Mouse (Mus musculus): ENCODE results near the gene Camta1. TPM values are rescaled to one million over a fixed set of nuclear protein-coding genes. Genes with fewer than 3 reads are reported as not detected.

Gene Camta1
- polyA plus RNA-seq, 1 experiment from 2014 or later: 137 TPM

GRCm38 (mm10) chr4:150896896-150897624 is 964.6 kb downstream of the Camta1 start:
- H3K27ac ChIP-seq (ENCODE audit: low read depth, low read length): no peak overlapping the region

GRCm38 (mm10) chr4:150894718-150895501 is 966.8 kb downstream of the Camta1 start:
- WGBS (ENCODE audit: insufficient replicate concordance): 56% methylated on average over 8 of the region's 8 CpGs
- Histone ChIP-seq H3K36me3 (ENCODE audit: control insufficient read depth, insufficient read depth, low read length) (peaks cover 16% of the 10 kb centered on the region), H3K9ac (ENCODE audit: low read depth, low read length) (no peak overlapping the region; the same call in 1 of the 2 replicates), H3K27ac (ENCODE audit: low read depth, low read length) (no peak overlapping the region), H3K4me1 (ENCODE audit: control insufficient read depth, insufficient read depth, low read length) (no peaks in the 10 kb centered on the region), H3K4me3 (ENCODE audit: low read depth, low read length) (no peak overlapping the region), H3K9me3 (replicated peaks; ENCODE audit: control insufficient read depth, low read length) (no peaks in the 10 kb centered on the region), H3K4me2 (no peak overlapping the region), H3K27me3 (ENCODE audit: control insufficient read depth, insufficient read depth, low read length) (0 out of 2 replicates have a peak, but pooled peaks cover 2% of the 10 kb centered on the region)
- ATAC-seq (replicated peaks; ENCODE audit: insufficient number of reproducible peaks, low FRiP score, low TSS enrichment): no peak; the same call in 1 of the 2 replicates

More at GRCm38 (mm10) chr4:150896896-150897624, 964.6 kb downstream of the Camta1 start:
- Histone ChIP-seq H3K9ac (ENCODE audit: low read depth, low read length) (no peak overlapping the region), H3K4me2 (no peak overlapping the region), H3K27me3 (ENCODE audit: control insufficient read depth, insufficient read depth, low read length) (no peaks in the 10 kb centered on the region), H3K4me1 (ENCODE audit: control insufficient read depth, insufficient read depth, low read length) (no peaks in the 10 kb centered on the region; the same call in 1 of the 2 replicates), H3K36me3 (ENCODE audit: control insufficient read depth, insufficient read depth, low read length) (peaks cover 25% of the 10 kb centered on the region), H3K9me3 (replicated peaks; ENCODE audit: control insufficient read depth, low read length) (no peaks in the 10 kb centered on the region), H3K4me3 (ENCODE audit: low read depth, low read length) (no peak overlapping the region)
- WGBS (ENCODE audit: insufficient replicate concordance): 93% methylated on average over 26 of the region's 26 CpGs
- ATAC-seq (replicated peaks; ENCODE audit: insufficient number of reproducible peaks, low FRiP score, low TSS enrichment): no peak

- no peaks in the 10 kb centered on the region for H3K9me3 ChIP-seq (replicated peaks; ENCODE audit: control insufficient read depth, low read length)
- WGBS (ENCODE audit: insufficient replicate concordance): 66% methylated on average over 5 of the region's 5 CpGs
- H3K27me3 ChIP-seq (ENCODE audit: control insufficient read depth, insufficient read depth, low read length): 0 out of 2 replicates have a peak, but pooled peaks cover 2% of the 10 kb centered on the region
- no peaks in the 10 kb centered on the region for H3K4me1 ChIP-seq (ENCODE audit: control insufficient read depth, insufficient read depth, low read length)
- no peak overlapping the region for H3K4me2 ChIP-seq
- no peaks in the 10 kb centered on the region for H3K36me3 ChIP-seq (ENCODE audit: control insufficient read depth, insufficient read depth, low read length)
- no peak overlapping the region for H3K27ac ChIP-seq (ENCODE audit: low read depth, low read length)
- no peak for ATAC-seq (replicated peaks; ENCODE audit: insufficient number of reproducible peaks, low FRiP score, low TSS enrichment)
- no peak overlapping the region for H3K9ac ChIP-seq (ENCODE audit: low read depth, low read length)
- H3K4me3 ChIP-seq (ENCODE audit: low read depth, low read length): no peak overlapping the region
These were observed 970.4 kb downstream of the Camta1 start for GRCm38 (mm10) chr4:150891308-150891707.

- H3K4me3 ChIP-seq (ENCODE audit: low read depth, low read length): no peak overlapping the region
- no peaks in the 10 kb centered on the region for H3K36me3 ChIP-seq (ENCODE audit: control insufficient read depth, insufficient read depth, low read length)
- 0 out of 2 replicates have a peak, but pooled peaks cover 2% of the 10 kb centered on the region for H3K27me3 ChIP-seq (ENCODE audit: control insufficient read depth, insufficient read depth, low read length)
- no peaks in the 10 kb centered on the region for H3K4me1 ChIP-seq (ENCODE audit: control insufficient read depth, insufficient read depth, low read length)
- 58% methylated on average over 13 of the region's 13 CpGs for WGBS (ENCODE audit: insufficient replicate concordance)
- H3K9ac ChIP-seq (ENCODE audit: low read depth, low read length): no peak overlapping the region
- H3K27ac ChIP-seq (ENCODE audit: low read depth, low read length): no peak overlapping the region
- no peaks in the 10 kb centered on the region for H3K9me3 ChIP-seq (replicated peaks; ENCODE audit: control insufficient read depth, low read length)
- ATAC-seq (replicated peaks; ENCODE audit: insufficient number of reproducible peaks, low FRiP score, low TSS enrichment): no peak
- 0 out of 2 replicates have a peak overlapping the region, but pooled peaks have one; percentile 1 for H3K4me2 ChIP-seq
These were observed 971.7 kb downstream of the Camta1 start for GRCm38 (mm10) chr4:150889955-150890315.

- Histone ChIP-seq H3K4me2 (0 out of 2 replicates have a peak overlapping the region, but pooled peaks have one; percentile 1), H3K9ac (ENCODE audit: low read depth, low read length) (no peak overlapping the region), H3K4me1 (ENCODE audit: control insufficient read depth, insufficient read depth, low read length) (no peaks in the 10 kb centered on the region), H3K9me3 (replicated peaks; ENCODE audit: control insufficient read depth, low read length) (no peaks in the 10 kb centered on the region), H3K27ac (ENCODE audit: low read depth, low read length) (no peak overlapping the region), H3K36me3 (ENCODE audit: control insufficient read depth, insufficient read depth, low read length) (no peaks in the 10 kb centered on the region), H3K27me3 (ENCODE audit: control insufficient read depth, insufficient read depth, low read length) (0 out of 2 replicates have a peak, but pooled peaks cover 2% of the 10 kb centered on the region), H3K4me3 (ENCODE audit: low read depth, low read length) (no peak overlapping the region)
- WGBS (ENCODE audit: insufficient replicate concordance): 40% methylated on average over 20 of the region's 20 CpGs
- no peak for ATAC-seq (replicated peaks; ENCODE audit: insufficient number of reproducible peaks, low FRiP score, low TSS enrichment)
These were observed 972.3 kb downstream of the Camta1 start for GRCm38 (mm10) chr4:150889273-150889954.

- ATAC-seq (replicated peaks; ENCODE audit: insufficient number of reproducible peaks, low FRiP score, low TSS enrichment): no peak
- Histone ChIP-seq H3K4me2 (no peak overlapping the region), H3K27me3 (ENCODE audit: control insufficient read depth, insufficient read depth, low read length) (0 out of 2 replicates have a peak, but pooled peaks cover 2% of the 10 kb centered on the region), H3K4me3 (ENCODE audit: low read depth, low read length) (no peak overlapping the region), H3K36me3 (ENCODE audit: control insufficient read depth, insufficient read depth, low read length) (no peaks in the 10 kb centered on the region), H3K9ac (ENCODE audit: low read depth, low read length) (no peak overlapping the region), H3K27ac (ENCODE audit: low read depth, low read length) (no peak overlapping the region), H3K4me1 (ENCODE audit: control insufficient read depth, insufficient read depth, low read length) (no peaks in the 10 kb centered on the region), H3K9me3 (replicated peaks; ENCODE audit: control insufficient read depth, low read length) (no peaks in the 10 kb centered on the region)
- WGBS (ENCODE audit: insufficient replicate concordance): 64% methylated on average over 4 of the region's 4 CpGs
These were observed 973.2 kb downstream of the Camta1 start for GRCm38 (mm10) chr4:150888492-150888891.

- Histone ChIP-seq H3K9ac (ENCODE audit: low read depth, low read length) (no peak overlapping the region), H3K27me3 (ENCODE audit: control insufficient read depth, insufficient read depth, low read length) (0 out of 2 replicates have a peak, but pooled peaks cover 2% of the 10 kb centered on the region), H3K36me3 (ENCODE audit: control insufficient read depth, insufficient read depth, low read length) (no peaks in the 10 kb centered on the region), H3K27ac (ENCODE audit: low read depth, low read length) (no peak overlapping the region), H3K4me2 (no peak overlapping the region), H3K9me3 (replicated peaks; ENCODE audit: control insufficient read depth, low read length) (no peaks in the 10 kb centered on the region), H3K4me1 (ENCODE audit: control insufficient read depth, insufficient read depth, low read length) (no peaks in the 10 kb centered on the region), H3K4me3 (ENCODE audit: low read depth, low read length) (no peak overlapping the region)
- WGBS (ENCODE audit: insufficient replicate concordance): 74% methylated on average over 5 of the region's 5 CpGs
- no peak for ATAC-seq (replicated peaks; ENCODE audit: insufficient number of reproducible peaks, low FRiP score, low TSS enrichment)
These were observed 973.8 kb downstream of the Camta1 start for GRCm38 (mm10) chr4:150887903-150888302.

GRCm38 (mm10) chr4:150882632-150883031 is 979.0 kb downstream of the Camta1 start:
- Histone ChIP-seq H3K4me2 (no peak overlapping the region), H3K9ac (ENCODE audit: low read depth, low read length) (no peak overlapping the region), H3K4me1 (ENCODE audit: control insufficient read depth, insufficient read depth, low read length) (no peaks in the 10 kb centered on the region), H3K36me3 (ENCODE audit: control insufficient read depth, insufficient read depth, low read length) (no peaks in the 10 kb centered on the region), H3K27ac (ENCODE audit: low read depth, low read length) (no peak overlapping the region), H3K9me3 (replicated peaks; ENCODE audit: control insufficient read depth, low read length) (peaks cover 19% of the 10 kb centered on the region), H3K4me3 (ENCODE audit: low read depth, low read length) (no peak overlapping the region), H3K27me3 (ENCODE audit: control insufficient read depth, insufficient read depth, low read length) (no peaks in the 10 kb centered on the region)
- no peak for ATAC-seq (replicated peaks; ENCODE audit: insufficient number of reproducible peaks, low FRiP score, low TSS enrichment)
- 74% methylated on average over 5 of the region's 5 CpGs for WGBS (ENCODE audit: insufficient replicate concordance)
